In genomic region chr11:51342776-51343175, GRCm38 (mm10) we compare ENCODE assay signal across 11 mouse cellular contexts. TPM values are rescaled to one million over a fixed set of nuclear protein-coding genes. Genes with fewer than 3 reads are reported as not detected.
DNase-seq lines count a peak whose midpoint lies in the region; ATAC-seq lines count a peak whose summit lies in the region.
"Had no signal": no experiment of that assay in that cellular context is flagged by ENCODE, and none has a peak within 500 bp of the region (broad histone marks: within the 10 kb centered on the region; RNA-seq: fewer than 3 reads in every experiment).

No protein-coding gene starts in this region.

- H3K27me3 ChIP-seq in liver, embryonic 12.5 days (replicated peaks), result no peaks in the 10 kb centered on the region
- H3K27me3 ChIP-seq: embryonic facial prominence, embryonic 13.5 days had no signal

- H3K9me3 ChIP-seq in liver, embryonic 12.5 days (replicated peaks), result no peaks in the 10 kb centered on the region
- H3K9me3 ChIP-seq: embryonic facial prominence, embryonic 13.5 days; limb, embryonic 10.5 days had no signal

- peak; percentile 19 for DNase-seq in heart, adult 8-10 months (ENCODE audit: low spot score)
- DNase-seq in heart, postnatal 4 days, result no peak
- DNase-seq in frontal cortex, postnatal 10 days (ENCODE audit: low spot score in 2 of 2), result peak; percentile 49 to 62
- DNase-seq in layer of hippocampus, postnatal 14 days (ENCODE audit: low spot score in 2 of 2), result peak; percentile 79 to 84
- DNase-seq in right cerebral cortex, postnatal 25 days, result peak; percentile 79
- no peak for DNase-seq in adrenal gland, adult 8-10 months
- DNase-seq: thymus, postnatal 14 days had no signal

- no peak overlapping the region for H3K4me3 ChIP-seq in liver, embryonic 12.5 days
- H3K4me3 ChIP-seq: embryonic facial prominence, embryonic 13.5 days; limb, embryonic 10.5 days had no signal

- no peaks in the 10 kb centered on the region for H3K4me1 ChIP-seq in liver, embryonic 12.5 days

- H3K36me3 ChIP-seq in liver, embryonic 12.5 days, result no peaks in the 10 kb centered on the region
- H3K36me3 ChIP-seq: embryonic facial prominence, embryonic 13.5 days; limb, embryonic 10.5 days had no signal

- no peak overlapping the region for H3K27ac ChIP-seq in liver, embryonic 12.5 days
- H3K27ac ChIP-seq: embryonic facial prominence, embryonic 13.5 days had no signal

- H3K9ac ChIP-seq in liver, embryonic 12.5 days, result no peak overlapping the region
- H3K9ac ChIP-seq: embryonic facial prominence, embryonic 13.5 days had no signal

- WGBS in liver, embryonic 12.5 days (ENCODE audit: insufficient replicate concordance), result 63% methylated on average over 6 of the region's 6 CpGs

- no peak for ATAC-seq in megakaryocyte, adult 5-6 weeks (ENCODE audit: poor library complexity, severe bottlenecking)
- no peak for ATAC-seq in liver, embryonic 12.5 days

- H3K4me2 ChIP-seq in liver, embryonic 12.5 days, result no peak overlapping the region
- H3K4me2 ChIP-seq: embryonic facial prominence, embryonic 13.5 days had no signal

RNA-seq across cellular contexts. Expression of gene Col23a1, which starts 53.1 kb away (rescaled TPM):
- total RNA-seq in heart, adult 8-10 months (2022), result 1 to 10 TPM; 1.4 to 3.2 (median 1.9) TPM
- 1 to 10 TPM; 5.7 to 6.0 TPM for total RNA-seq in heart, postnatal 4 days (2021)
- total RNA-seq in layer of hippocampus, postnatal 14 days (2021), result 1 to 10 TPM; 6.5 to 6.7 TPM
- 10 to 100 TPM in 2 of 4 experiments, 1 to 10 TPM in 2; 2.3 to 14.3 (median 6.9) TPM for total RNA-seq in adrenal gland, adult 8-10 months (2022)
- 0.60 and 3.1 TPM in 2 replicates for total RNA-seq in megakaryocyte, adult 5-6 weeks (2015)
- total RNA-seq in megakaryocyte, adult 5-6 weeks (2017), result 0.04 and 1.2 TPM in 2 replicates
- polyA plus RNA-seq in liver, embryonic 12.5 days (2016; fragmentation: Nextera tagmentation; extraction: Ambion mirVana), result 0.75 and 0.79 TPM in 2 replicates

Comparison
In these comparisons a context has a peak if more than half of its experiments do, and no peak if none do; other contexts are left out.
1. DNase-seq: peak in heart, adult 8-10 months (single experiment), frontal cortex, postnatal 10 days (2 of 2), layer of hippocampus, postnatal 14 days (2 of 2) and right cerebral cortex, postnatal 25 days (single experiment); none in heart, postnatal 4 days (single experiment) and adrenal gland, adult 8-10 months (single experiment).